Mouse (Mus musculus): ENCODE data around the gene Eepd1.

GRCm38 (mm10) chr9:25558834-25559233 lies 77.5 kb downstream of the Eepd1 start:
- TF ChIP-seq CTCF (IDR thresholded peaks at IDR 0.05; ENCODE audit: borderline replicate concordance, insufficient read depth, low read length) (no peak), POLR2A (IDR thresholded peaks at IDR 0.05; ENCODE audit: low read depth, low read length) (no peak)

Measured in embryonic fibroblast, embryonic 13.5 days (primary cell).